Mouse (Mus musculus) CH12.LX (cell line): Measurements from ENCODE around the gene Card19. TPM values are rescaled to one million over a fixed set of nuclear protein-coding genes. Genes with fewer than 3 reads are reported as not detected.

Experiments
- DNase-seq: peaks from one replicate; pipeline ENCODE4 v3.0.0-alpha.2; 2013; ENCODE audit errors: extremely low read depth
- H3K27ac ChIP-seq: 2 replicates; pipeline ENCODE4 v1.5.1; 2012; ENCODE audit warnings: low read depth, mild to moderate bottlenecking, control low read depth, moderate library complexity; ENCODE audit not compliant: insufficient read depth
- H3K27me3 ChIP-seq: replicated peaks from 2 replicates; pipeline ENCODE3; 2012; ENCODE audit warnings: inconsistent platforms
- H3K36me3 ChIP-seq, 2 experiments: replicated peaks in 1 of 2; 2 replicates each; pipeline versions ENCODE3 to v1.6.1; 2012; ENCODE audit warnings: inconsistent platforms in 1 of 2, low read length in 1 of 2, mild to moderate bottlenecking in 1 of 2, mixed read lengths in 1 of 2, moderate library complexity in 1 of 2; ENCODE audit not compliant: control insufficient read depth in 1 of 2, insufficient read depth in 1 of 2
- H3K4me1 ChIP-seq, 2 experiments: 2 replicates each; pipeline ENCODE4 v1.6.1; 2012; ENCODE audit warnings: inconsistent platforms in 1 of 2, moderate library complexity in 1 of 2; ENCODE audit not compliant: insufficient read depth in 2 of 2, control insufficient read depth in 1 of 2
- H3K4me2 ChIP-seq: 2 replicates; pipeline ENCODE4 v1.6.1; 2012; ENCODE audit warnings: low read depth, mild to moderate bottlenecking, control low read depth; ENCODE audit not compliant: poor library complexity, insufficient read depth, severe bottlenecking
- H3K4me3 ChIP-seq, 3 experiments: fragments of 150-350 bp in 1 of 3; sonication (generic) in 1 of 3; replicated peaks in 1 of 3; 2 replicates each; pipeline versions ENCODE3 to v1.5.1; 2011 to 2012; ENCODE audit warnings: low read depth in 2 of 3, low read length in 2 of 3, mild to moderate bottlenecking in 2 of 3, moderate library complexity in 2 of 3, control low read depth in 1 of 3, improper control_type of control experiment in 1 of 3, inconsistent platforms in 1 of 3, mixed read lengths in 1 of 3; ENCODE audit not compliant: poor library complexity in 1 of 3
- H3K79me2 ChIP-seq: replicated peaks from 2 replicates; pipeline ENCODE4 v1.6.1; 2012; ENCODE audit warnings: mild to moderate bottlenecking, moderate library complexity; ENCODE audit not compliant: control insufficient read depth, poor library complexity, insufficient read depth, severe bottlenecking; ENCODE audit errors: extremely low read depth
- H3K9ac ChIP-seq: 2 replicates; pipeline ENCODE4 v1.6.1; 2012; ENCODE audit warnings: low read depth, mild to moderate bottlenecking, control low read depth, moderate library complexity; ENCODE audit not compliant: insufficient read depth
- H3K9me3 ChIP-seq: replicated peaks from 2 replicates; pipeline ENCODE3; 2012; ENCODE audit warnings: low read length, inconsistent platforms, mixed read lengths
- BHLHE40 ChIP-seq: IDR thresholded peaks from 2 replicates; pipeline ENCODE4 v1.6.1; 2011; ENCODE audit warnings: mild to moderate bottlenecking, low read depth, low read length, improper control_type of control experiment
- E2F4 ChIP-seq: IDR thresholded peaks from 2 replicates; pipeline ENCODE4 v1.6.1; 2011; ENCODE audit warnings: low read depth, low read length, improper control_type of control experiment; ENCODE audit not compliant: insufficient replicate concordance
- ELF1 ChIP-seq: IDR thresholded peaks from 2 replicates; pipeline ENCODE4 v1.6.1; 2014; ENCODE audit warnings: low read depth, mild to moderate bottlenecking, inconsistent platforms, low read length, improper control_type of control experiment
- EP300 ChIP-seq: IDR thresholded peaks from 2 replicates; pipeline ENCODE4 v1.6.1; 2011; ENCODE audit warnings: low read length, improper control_type of control experiment
- ETS1 ChIP-seq: conservative IDR thresholded peaks from 2 replicates; pipeline ENCODE4 v1.6.1; 2012; ENCODE audit warnings: low read depth, mild to moderate bottlenecking, inconsistent platforms, low read length, improper control_type of control experiment, moderate library complexity
- HCFC1 ChIP-seq: IDR thresholded peaks from 2 replicates; pipeline ENCODE4 v1.6.1; 2012; ENCODE audit warnings: low read depth, mild to moderate bottlenecking, inconsistent platforms, low read length, improper control_type of control experiment
- IRF4 ChIP-seq: IDR thresholded peaks from 2 replicates; pipeline ENCODE4 v1.6.1; 2014; ENCODE audit warnings: low read depth, mild to moderate bottlenecking, inconsistent platforms, low read length, improper control_type of control experiment
- JUN ChIP-seq: IDR thresholded peaks from 2 replicates; pipeline ENCODE4 v1.6.1; 2011; ENCODE audit warnings: low read depth, mild to moderate bottlenecking, low read length, improper control_type of control experiment, moderate library complexity; ENCODE audit not compliant: insufficient read depth
- JUND ChIP-seq: conservative IDR thresholded peaks from 2 replicates; pipeline ENCODE4 v1.6.1; 2011; ENCODE audit warnings: low read depth, low read length, improper control_type of control experiment
- MAFK ChIP-seq: IDR thresholded peaks from 2 replicates; pipeline ENCODE4 v1.6.1; 2011; ENCODE audit warnings: low read length, improper control_type of control experiment; ENCODE audit not compliant: insufficient replicate concordance
- MAZ ChIP-seq: IDR thresholded peaks from 2 replicates; pipeline ENCODE4 v1.6.1; 2012; ENCODE audit warnings: low read depth, mild to moderate bottlenecking, inconsistent platforms, low read length, improper control_type of control experiment, moderate library complexity
- MEF2A ChIP-seq: IDR thresholded peaks from 2 replicates; pipeline ENCODE4 v1.6.1; 2014; ENCODE audit warnings: low read depth, mild to moderate bottlenecking, inconsistent platforms, low read length, improper control_type of control experiment, borderline replicate concordance
- MXI1 ChIP-seq: IDR thresholded peaks from 2 replicates; pipeline ENCODE4 v1.6.1; 2011; ENCODE audit warnings: mild to moderate bottlenecking, low read depth, low read length, improper control_type of control experiment
- NELFE ChIP-seq: IDR thresholded peaks from 2 replicates; pipeline ENCODE4 v1.6.1; 2011; ENCODE audit warnings: low read depth, low read length, improper control_type of control experiment
- POLR2A ChIP-seq: IDR thresholded peaks from 2 replicates; pipeline ENCODE4 v1.6.1; 2011; ENCODE audit warnings: low read depth, mild to moderate bottlenecking, improper control_type of control experiment, low read length
- RAD21 ChIP-seq: IDR thresholded peaks from 2 replicates; pipeline ENCODE4 v1.6.1; 2011; ENCODE audit warnings: low read depth, mild to moderate bottlenecking, low read length, improper control_type of control experiment, moderate library complexity
- SMC3 ChIP-seq: IDR thresholded peaks from 2 replicates; pipeline ENCODE4 v1.6.1; 2011; ENCODE audit warnings: low read depth, low read length, improper control_type of control experiment
- UBTF ChIP-seq: IDR thresholded peaks from 2 replicates; pipeline ENCODE4 v1.6.1; 2012; ENCODE audit warnings: low read depth, mild to moderate bottlenecking, inconsistent platforms, low read length, improper control_type of control experiment, moderate library complexity
- USF1 ChIP-seq: IDR thresholded peaks from 2 replicates; pipeline ENCODE4 v1.6.1; 2014; ENCODE audit warnings: low read depth, mild to moderate bottlenecking, inconsistent platforms, low read length, improper control_type of control experiment
- USF2 ChIP-seq: conservative IDR thresholded peaks from 2 replicates; pipeline ENCODE4 v1.6.1; 2011; ENCODE audit warnings: low read depth, low read length, improper control_type of control experiment
- dilution Hi-C: fragments of 300-500 bp; cut with MboI; formaldehyde crosslinking; loops from 2 replicates; pipeline ENCODE4 v1.14.3; 2020; ENCODE audit warnings: low sequenced_read_pairs; ENCODE audit not compliant: extremely low pct_unique_long_range_greater_than_20kb, extremely low pct_ligation_motif_present
- in situ Hi-C: fragments of 300-500 bp; cut with MboI; formaldehyde crosslinking; loops from 3 replicates; pipeline ENCODE4 v1.14.3; 2019; ENCODE audit warnings: low sequenced_read_pairs, low pct_ligation_motif_present, low pct_unique_long_range_greater_than_20kb, mixed read lengths
- polyA plus RNA-seq: library from polyadenylated mRNA; unstranded; fragments of >175 nt; gene quantifications from 2 replicates; pipeline ENCODE4 v1.2.1, GENCODE M21; 2012; ENCODE audit warnings: low read depth; ENCODE audit not compliant: insufficient read length
- total RNA-seq, 2 experiments: library from RNA; depleted of rRNA; stranded (reverse); fragments of 300-350 nt in 1 of 2; fragments of >200 nt in 1 of 2; gene quantifications; 2 replicates each; pipeline ENCODE4 v1.2.3; 2012 to 2014

Gene Card19
- total and polyA plus RNA-seq, 3 experiments, result 3.9 to 9.3 (median 5.2) TPM

DNA sequence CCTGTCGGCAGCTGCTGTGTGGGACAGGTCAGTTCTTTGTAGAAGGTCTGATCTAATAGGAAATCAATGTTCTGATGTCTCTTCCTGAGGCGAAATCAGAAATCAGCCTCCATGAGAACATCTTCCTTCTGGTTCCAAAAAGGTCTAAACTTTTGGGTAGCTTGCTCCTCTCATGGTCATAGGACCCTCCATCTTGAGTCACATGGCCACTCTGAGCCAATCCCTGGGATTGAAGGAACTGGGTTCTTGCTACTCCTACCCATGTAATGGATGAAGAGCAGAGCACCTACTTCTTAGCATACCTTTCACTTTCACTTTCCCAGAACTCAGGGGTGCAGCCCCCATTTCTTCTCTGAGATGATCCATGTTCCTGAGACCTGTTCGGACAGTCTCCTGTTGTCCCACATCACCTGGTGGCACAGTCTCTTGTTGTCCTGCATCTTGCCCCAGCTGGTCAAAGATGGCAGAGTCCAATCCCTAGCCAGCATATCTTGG is 42.0 kb upstream of the Card19 start:
- dilution Hi-C loops (no loop called here), in situ Hi-C loops (no loop called here)
- Histone ChIP-seq H3K4me2 (no peak overlapping the region), H3K9ac (no peak overlapping the region), H3K9me3 (peaks cover 3% of the 10 kb centered on the region), H3K36me3 (peaks cover 12 to 25% of the 10 kb centered on the region in 2 experiments), H3K4me3 (no peak overlapping the region), H3K27ac (no peak overlapping the region), H3K79me2 (no peaks in the 10 kb centered on the region), H3K27me3 (no peaks in the 10 kb centered on the region), H3K4me1 (peaks cover 5 to 41% of the 10 kb centered on the region in 2 experiments; a peak in 3 of 4 replicates)
- TF ChIP-seq MXI1 (no peak), SMC3 (no peak), JUN (no peak), RAD21 (no peak), USF1 (no peak; the same call in 1 of the 2 replicates), MEF2A (no peak), MAZ (no peak), NELFE (no peak)
- DNase-seq, result no peak

DNA sequence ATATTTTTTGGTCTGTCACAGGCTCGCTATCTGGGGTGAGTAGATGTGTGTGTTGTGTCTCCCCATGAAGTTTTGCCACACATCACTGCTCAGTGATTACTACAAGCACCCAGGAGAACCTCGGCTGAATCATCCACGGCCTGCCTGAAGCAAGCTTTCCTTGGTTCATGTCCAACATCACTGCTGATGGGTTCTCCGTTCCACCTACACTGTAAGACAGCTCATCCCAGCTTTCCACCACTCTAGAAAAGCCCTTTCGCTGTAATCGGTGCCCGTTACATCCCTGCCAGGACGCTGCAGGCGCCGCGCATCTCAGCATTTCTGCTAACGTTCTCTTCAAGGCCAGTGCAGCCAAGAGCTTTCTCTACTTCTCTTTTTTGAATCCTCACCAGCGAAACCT is 36.9 kb upstream of the Card19 start:
- no peaks in the 10 kb centered on the region for H3K79me2 ChIP-seq
- dilution Hi-C loops (no loop called here), in situ Hi-C loops (no loop called here)
- no peaks in the 10 kb centered on the region for H3K27me3 ChIP-seq
- no peak overlapping the region for H3K9ac ChIP-seq
- no peak overlapping the region for H3K4me2 ChIP-seq
- H3K4me3 ChIP-seq, result no peak overlapping the region
- no peak for TF ChIP-seq MAFK
- TF ChIP-seq SMC3, result no peak
- no peak for TF ChIP-seq USF2
- H3K36me3 ChIP-seq, result no peaks in the 10 kb centered on the region
- peaks cover 8% of the 10 kb centered on the region for H3K9me3 ChIP-seq
- DNase-seq, result no peak
- H3K27ac ChIP-seq, result no peak overlapping the region
- H3K4me1 ChIP-seq, result peaks cover 31 to 58% of the 10 kb centered on the region in 2 experiments

DNA sequence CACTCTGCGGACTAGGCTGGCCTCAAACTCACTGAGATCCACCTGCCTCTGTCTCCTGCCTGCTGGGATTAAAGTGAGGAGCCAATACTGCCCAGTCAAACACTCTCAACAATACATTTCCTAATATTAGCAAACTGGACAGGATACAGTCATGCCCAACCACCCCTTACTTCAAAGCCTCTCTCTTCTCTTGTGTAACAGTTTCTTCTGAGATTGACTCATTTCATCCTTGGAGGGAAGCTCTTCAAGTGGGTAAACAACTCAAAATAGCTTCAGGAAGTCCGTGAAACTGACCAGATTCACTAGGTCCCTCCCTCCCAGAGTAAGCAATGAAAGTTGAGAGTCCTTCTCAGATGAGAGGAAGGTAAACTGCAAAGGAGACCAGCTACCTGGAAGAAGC is 36.3 kb upstream of the Card19 start:
- H3K4me2 ChIP-seq, result peak overlapping the region; percentile 17; the same call in 1 of the 2 replicates
- H3K4me1 ChIP-seq, result peaks cover 31 to 53% of the 10 kb centered on the region in 2 experiments
- in situ Hi-C loops (no loop called here), dilution Hi-C loops (no loop called here)
- H3K79me2 ChIP-seq, result no peaks in the 10 kb centered on the region
- no peak overlapping the region for H3K27ac ChIP-seq
- DNase-seq, result peak; percentile 40
- peaks cover 14% of the 10 kb centered on the region for H3K9me3 ChIP-seq
- H3K9ac ChIP-seq, result no peak overlapping the region
- no peaks in the 10 kb centered on the region for H3K27me3 ChIP-seq
- TF ChIP-seq BHLHE40, result peak; percentile 22; the same call in 1 of the 2 replicates
- TF ChIP-seq USF1, result no peak
- peak; percentile 93 for TF ChIP-seq MEF2A
- TF ChIP-seq JUN, result peak; percentile 46; the same call in 1 of the 2 replicates
- TF ChIP-seq ELF1, result 0 out of 2 replicates have a peak, but pooled peaks have one; percentile 24
- TF ChIP-seq ETS1, result peak; percentile 73
- peak; percentile 49; the same call in 1 of the 2 replicates for TF ChIP-seq EP300
- TF ChIP-seq HCFC1, result no peak
- TF ChIP-seq IRF4, result peak; percentile 87
- TF ChIP-seq JUND, result peak; percentile 78
- no peak for TF ChIP-seq UBTF
- TF ChIP-seq POLR2A, result no peak
- no peak for TF ChIP-seq E2F4
- H3K4me3 ChIP-seq, result no peak overlapping the region
- no peaks in the 10 kb centered on the region for H3K36me3 ChIP-seq
